Comparison of ENCODE assay signal across 13 mouse cellular contexts in the genomic region with DNA sequence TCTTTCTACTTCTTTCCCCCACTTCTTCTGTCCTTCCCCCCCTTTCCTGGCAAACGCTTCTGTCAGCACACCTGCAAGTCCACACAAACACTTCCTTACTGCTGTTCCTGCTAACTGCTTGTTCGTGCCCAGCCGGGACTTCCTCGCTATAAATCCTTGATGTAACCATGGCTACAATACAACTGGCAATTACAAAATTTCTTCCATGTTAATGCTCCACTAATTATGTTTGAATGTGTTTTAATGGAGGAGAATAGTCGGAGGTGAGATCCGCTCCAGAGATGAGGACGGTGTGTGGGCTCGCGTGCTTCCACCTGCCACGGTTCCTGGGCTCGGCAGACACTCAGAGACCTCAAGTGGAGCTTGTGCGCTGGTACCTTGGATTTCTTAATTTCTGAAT.
DNase-seq lines count a peak whose midpoint lies in the region; ATAC-seq and TF ChIP-seq lines count a peak whose summit lies in the region.
"Had no signal": no experiment of that assay in that cellular context is flagged by ENCODE, and none has a peak within 500 bp of the region (broad histone marks: within the 10 kb centered on the region; RNA-seq: fewer than 3 reads in every experiment).

No protein-coding gene starts in this region.

- WGBS in hindbrain, embryonic 14.5 days = 64% methylated on average over 12 of the region's 12 CpGs
- WGBS in hindbrain, embryonic 10.5 days = 86% methylated on average over 12 of the region's 12 CpGs
- WGBS in neural tube, embryonic 15.5 days = 50% methylated on average over 12 of the region's 12 CpGs
- 80% methylated on average over 12 of the region's 12 CpGs for WGBS in intestine, embryonic 15.5 days

- no peak for DNase-seq in hindbrain, embryonic 14.5 days (ENCODE audit: low spot score)
- no peak for DNase-seq in hindbrain, embryonic 10.5 days (ENCODE audit: low spot score)
- peak; percentile 24 for DNase-seq in brain, adult 2 months (ENCODE audit: low read depth, low spot score)
- DNase-seq in layer of hippocampus, adult 11-12 months (ENCODE audit: low spot score) = peak; percentile 14
- no peak for DNase-seq in yolk sac, embryonic 10.5 days (ENCODE audit: low spot score)
- no peak for DNase-seq in gastrocnemius, adult 2 months
- DNase-seq: cerebellum, adult 11 months; heart, adult 18-20 months; kidney, postnatal 36 days had no signal

- no peaks in the 10 kb centered on the region for H3K9me3 ChIP-seq in hindbrain, embryonic 14.5 days (ENCODE audit: control insufficient read depth, low read length)
- H3K9me3 ChIP-seq in hindbrain, embryonic 10.5 days = no peaks in the 10 kb centered on the region
- H3K9me3 ChIP-seq in neural tube, embryonic 15.5 days (replicated peaks) = no peaks in the 10 kb centered on the region
- H3K9me3 ChIP-seq in intestine, embryonic 15.5 days = no peaks in the 10 kb centered on the region
- H3K9me3 ChIP-seq: limb, embryonic 15.5 days had no signal

- H3K9ac ChIP-seq in hindbrain, embryonic 14.5 days = no peak overlapping the region
- H3K9ac ChIP-seq in neural tube, embryonic 15.5 days (replicated peaks) = no peak overlapping the region
- no peak overlapping the region for H3K9ac ChIP-seq in intestine, embryonic 15.5 days
- H3K9ac ChIP-seq: limb, embryonic 15.5 days had no signal

- peak overlapping the region; percentile 17; the same call in 1 of the 2 replicates for H3K4me2 ChIP-seq in hindbrain, embryonic 14.5 days (replicated peaks)
- peak overlapping the region; percentile 30; the same call in 1 of the 2 replicates for H3K4me2 ChIP-seq in neural tube, embryonic 15.5 days
- H3K4me2 ChIP-seq in intestine, embryonic 15.5 days (replicated peaks) = no peak overlapping the region
- H3K4me2 ChIP-seq: limb, embryonic 15.5 days had no signal

- H3K4me3 ChIP-seq in hindbrain, embryonic 14.5 days (replicated peaks; ENCODE audit: low read length) = no peak overlapping the region
- H3K4me3 ChIP-seq in hindbrain, embryonic 10.5 days = no peak overlapping the region
- H3K4me3 ChIP-seq in neural tube, embryonic 15.5 days (replicated peaks) = no peak overlapping the region
- no peak overlapping the region for H3K4me3 ChIP-seq in intestine, embryonic 15.5 days (replicated peaks)
- H3K4me3 ChIP-seq in gastrocnemius, adult 2 months = no peak overlapping the region
- H3K4me3 ChIP-seq: limb, embryonic 15.5 days had no signal

- intact Hi-C loops in gastrocnemius, adult 2 months (cut with DNase I) = no loop called here

- H3K27ac ChIP-seq in hindbrain, embryonic 14.5 days = peak overlapping the region; percentile 26; the same call in 1 of the 2 replicates
- no peak overlapping the region for H3K27ac ChIP-seq in hindbrain, embryonic 10.5 days
- no peak overlapping the region for H3K27ac ChIP-seq in neural tube, embryonic 15.5 days (replicated peaks)
- H3K27ac ChIP-seq in intestine, embryonic 15.5 days = no peak overlapping the region
- no peak overlapping the region for H3K27ac ChIP-seq in gastrocnemius, adult 2 months
- H3K27ac ChIP-seq: limb, embryonic 15.5 days had no signal

- TF ChIP-seq CTCF in gastrocnemius, adult 2 months (IDR thresholded peaks at IDR 0.05) = no peak

- no peaks in the 10 kb centered on the region for H3K27me3 ChIP-seq in hindbrain, embryonic 14.5 days (ENCODE audit: control insufficient read depth, insufficient read depth, low read length)
- H3K27me3 ChIP-seq in hindbrain, embryonic 10.5 days (ENCODE audit: insufficient read depth, poor library complexity, severe bottlenecking) = no peaks in the 10 kb centered on the region
- H3K27me3 ChIP-seq in neural tube, embryonic 15.5 days (replicated peaks) = no peaks in the 10 kb centered on the region
- H3K27me3 ChIP-seq in intestine, embryonic 15.5 days (replicated peaks) = no peaks in the 10 kb centered on the region
- H3K27me3 ChIP-seq: limb, embryonic 15.5 days had no signal

- H3K36me3 ChIP-seq in hindbrain, embryonic 14.5 days (replicated peaks; ENCODE audit: control insufficient read depth, insufficient read depth) = no peaks in the 10 kb centered on the region
- H3K36me3 ChIP-seq in hindbrain, embryonic 10.5 days = no peaks in the 10 kb centered on the region
- H3K36me3 ChIP-seq in neural tube, embryonic 15.5 days = no peaks in the 10 kb centered on the region
- H3K36me3 ChIP-seq in intestine, embryonic 15.5 days = no peaks in the 10 kb centered on the region
- H3K36me3 ChIP-seq: limb, embryonic 15.5 days had no signal

- H3K4me1 ChIP-seq in hindbrain, embryonic 14.5 days (replicated peaks; ENCODE audit: control insufficient read depth, insufficient read depth, low read length) = peaks cover 8% of the 10 kb centered on the region; the same call in 1 of the 2 replicates
- no peaks in the 10 kb centered on the region for H3K4me1 ChIP-seq in hindbrain, embryonic 10.5 days (replicated peaks)
- H3K4me1 ChIP-seq in neural tube, embryonic 15.5 days = 0 out of 2 replicates have a peak, but pooled peaks cover 5% of the 10 kb centered on the region
- no peaks in the 10 kb centered on the region for H3K4me1 ChIP-seq in intestine, embryonic 15.5 days (replicated peaks)
- H3K4me1 ChIP-seq: limb, embryonic 15.5 days had no signal

- ATAC-seq in hindbrain, embryonic 14.5 days (ENCODE audit: low FRiP score) = peak; percentile 48; the same call in 1 of the 2 replicates
- ATAC-seq in neural tube, embryonic 15.5 days (ENCODE audit: low FRiP score) = peak; percentile 69; the same call in 1 of the 2 replicates
- ATAC-seq in intestine, embryonic 15.5 days = no peak
- ATAC-seq: lung, postnatal 0 days had no signal

Comparison
In these comparisons a context has a peak if more than half of its experiments do, and no peak if none do; other contexts are left out.
1. DNase-seq: peak in brain, adult 2 months (single experiment) and layer of hippocampus, adult 11-12 months (single experiment); none in hindbrain, embryonic 14.5 days (single experiment), hindbrain, embryonic 10.5 days (single experiment), yolk sac, embryonic 10.5 days (single experiment) and gastrocnemius, adult 2 months (single experiment).